Comparison of ENCODE assay signal across 19 mouse cellular contexts in the genomic region with DNA sequence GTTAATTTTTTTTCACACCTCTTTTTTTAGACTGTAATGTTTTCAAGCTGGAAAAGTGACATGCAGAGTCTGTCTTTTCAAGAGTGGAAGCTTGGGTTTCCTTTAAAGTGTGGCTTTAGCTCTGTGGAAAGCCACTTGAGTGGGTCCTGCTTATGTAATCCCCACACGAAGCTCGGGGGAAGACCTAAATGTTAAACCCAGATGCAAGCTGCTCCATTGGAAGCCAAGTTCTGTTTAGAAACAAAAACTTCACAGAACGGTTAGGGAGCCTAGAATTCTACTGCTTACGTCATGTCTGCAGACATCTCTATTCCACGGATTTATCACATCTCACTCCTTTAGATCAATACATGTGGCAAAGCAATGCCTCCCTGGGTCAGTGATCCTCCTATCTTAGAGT.
DNase-seq lines count a peak whose midpoint lies in the region; TF ChIP-seq lines count a peak whose summit lies in the region.
"Had no signal": no experiment of that assay in that cellular context is flagged by ENCODE, and none has a peak within 500 bp of the region (broad histone marks: within the 10 kb centered on the region; RNA-seq: fewer than 3 reads in every experiment).

No protein-coding gene starts in this region.

- TF ChIP-seq POLR2A in cortical plate, adult 2 months (IDR thresholded peaks at IDR 0.05; ENCODE audit: extremely low read depth, insufficient read depth, low read length), result no peak

- H3K27ac ChIP-seq in cortical plate, adult 2 months (ENCODE audit: insufficient read depth, low read length), result peak overlapping the region; percentile 59; the same call in 1 of the 2 replicates
- H3K27ac ChIP-seq: embryonic facial prominence, embryonic 10.5 days; embryonic facial prominence, embryonic 12.5 days; forebrain, embryonic 13.5 days; forebrain, embryonic 15.5 days had no signal

- peak; percentile 3 to 44 for DNase-seq in left cerebral cortex, postnatal 25 days (ENCODE audit: low spot score in 2 of 2)
- no peak for DNase-seq in left cerebral cortex, postnatal 4 days
- DNase-seq in brain, adult 2 months (ENCODE audit: low read depth, low spot score), result peak; percentile 60
- no peak for DNase-seq in urinary bladder, postnatal 25 days (ENCODE audit: low spot score)
- DNase-seq in cerebellum, postnatal 4 days (ENCODE audit: low spot score in 2 of 2), result no peak
- DNase-seq: adrenal gland, adult 2 months; adrenal gland, postnatal 10 days; adrenal gland, postnatal 25 days; cerebellum, adult 11-12 months; cerebellum, adult 2 months; cerebellum, adult 9-10 months; cerebellum, postnatal 10 days; cerebellum, postnatal 25 days; forebrain, postnatal 0 days had no signal

- TF ChIP-seq CTCF in cortical plate, adult 2 months (IDR thresholded peaks at IDR 0.05; ENCODE audit: extremely low read depth, insufficient read depth, low read length), result no peak

- no peak overlapping the region for H3K4me3 ChIP-seq in cortical plate, adult 2 months (ENCODE audit: insufficient read depth, low read length)
- H3K4me3 ChIP-seq: embryonic facial prominence, embryonic 10.5 days; embryonic facial prominence, embryonic 12.5 days; forebrain, embryonic 13.5 days; forebrain, embryonic 15.5 days had no signal

- peaks cover 5% of the 10 kb centered on the region; the same call in 1 of the 2 replicates for H3K4me1 ChIP-seq in cortical plate, adult 2 months (ENCODE audit: control insufficient read depth, insufficient read depth, low read length)
- H3K4me1 ChIP-seq: embryonic facial prominence, embryonic 10.5 days; embryonic facial prominence, embryonic 12.5 days; forebrain, embryonic 13.5 days; forebrain, embryonic 15.5 days had no signal

- intact Hi-C loops in left cerebral cortex, postnatal 25 days (cut with DNase I), result no loop called here
- intact Hi-C loops in left cerebral cortex, postnatal 4 days (cut with DNase I), result no loop called here

Comparison
In these comparisons a context has a peak if more than half of its experiments do, and no peak if none do; other contexts are left out.
1. DNase-seq: peak in left cerebral cortex, postnatal 25 days (2 of 2) and brain, adult 2 months (single experiment); none in left cerebral cortex, postnatal 4 days (single experiment), urinary bladder, postnatal 25 days (single experiment) and cerebellum, postnatal 4 days (0 of 2).